Mouse (Mus musculus): ENCODE data around the gene Wscd2.

DNA sequence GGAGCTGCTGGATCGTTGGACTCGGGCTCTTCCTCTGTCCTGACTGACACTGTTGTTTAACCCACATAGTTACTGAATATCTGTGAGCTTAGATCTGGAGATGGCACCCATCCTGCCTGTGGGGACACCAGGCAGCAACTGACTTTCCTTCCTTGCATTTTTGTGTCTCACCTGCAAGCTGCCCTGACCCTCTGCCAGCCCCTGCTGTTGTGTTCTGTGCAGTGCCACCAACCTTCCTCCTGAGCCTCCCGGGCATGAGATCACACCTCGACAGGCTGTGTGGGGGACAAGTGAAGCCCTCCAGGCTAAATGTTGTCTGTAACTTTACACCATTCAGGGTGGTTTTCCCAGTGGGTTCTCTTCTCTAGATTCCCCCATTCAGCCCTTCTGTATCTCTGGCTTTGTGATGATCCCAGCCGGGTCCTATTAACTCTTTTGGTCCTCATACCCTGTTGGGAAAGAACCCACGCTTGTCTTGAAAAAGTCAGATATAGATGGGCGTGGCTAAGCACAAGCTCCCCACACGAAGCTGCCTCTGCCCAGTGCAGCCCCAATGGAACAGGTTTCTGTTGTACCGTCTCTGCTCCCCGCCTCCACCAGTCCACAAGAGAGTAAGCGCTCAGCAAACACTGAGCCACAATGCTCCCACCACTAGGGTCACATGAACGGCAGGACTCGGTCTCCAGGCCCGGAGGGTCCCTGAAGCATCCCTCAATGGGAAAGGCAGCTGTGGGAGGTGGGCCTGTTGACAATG is 26.2 kb downstream of the Wscd2 start:
- no peak for TF ChIP-seq CTCF (IDR thresholded peaks at IDR 0.05; ENCODE audit: low read depth, low read length)
- no peak for TF ChIP-seq GATA1 (IDR thresholded peaks at IDR 0.05; ENCODE audit: borderline replicate concordance, low read length)
- TF ChIP-seq TAL1 (conservative IDR thresholded peaks at IDR 0.05; ENCODE audit: low read depth, low read length), result no peak
- no peak for TF ChIP-seq GATA2 (IDR thresholded peaks at IDR 0.05; ENCODE audit: borderline replicate concordance, low read depth, low read length)
- TF ChIP-seq POLR2AphosphoS5 (IDR thresholded peaks at IDR 0.05; ENCODE audit: insufficient replicate concordance, low read depth, low read length), result no peak
